8 mouse cellular contexts compared by ENCODE assay signal in genomic region chr9:110631191-110631590, GRCm38 (mm10). TPM values are rescaled to one million over a fixed set of nuclear protein-coding genes. Genes with fewer than 3 reads are reported as not detected.
A peak's percentile ranks its signal among the peaks of the same experiment; 100 is the strongest.
DNase-seq lines count a peak whose midpoint lies in the region; ATAC-seq and TF ChIP-seq lines count a peak whose summit lies in the region.

No protein-coding gene starts in this region.

- no peak for ATAC-seq in kidney, postnatal 0 days (replicated peaks; ENCODE audit: low FRiP score, low read depth)
- ATAC-seq in midbrain, embryonic 15.5 days (replicated peaks), result peak; percentile 19; the same call in 1 of the 2 replicates

- DNase-seq in adrenal gland, adult 18-20 months (ENCODE audit: low spot score in 2 of 2), result peak; percentile 45 to 76
- DNase-seq in adrenal gland, postnatal 4 days (ENCODE audit: low spot score in 2 of 2), result no peak
- peak; percentile 65 for DNase-seq in thymus, postnatal 14 days
- DNase-seq in thymus, adult 18-20 months, result no peak
- peak; percentile 81 for DNase-seq in forelimb bud, embryonic 11.5 days (ENCODE audit: low read depth, low spot score)
- DNase-seq in kidney, postnatal 0 days (ENCODE audit: low spot score), result peak; percentile 58
- DNase-seq in urinary bladder, postnatal 25 days (ENCODE audit: low spot score), result no peak

- H3K36me3 ChIP-seq in kidney, postnatal 0 days (ENCODE audit: insufficient read depth, low read length), result 0 out of 2 replicates have a peak, but pooled peaks cover 26% of the 10 kb centered on the region
- H3K36me3 ChIP-seq in midbrain, embryonic 15.5 days (replicated peaks), result no peaks in the 10 kb centered on the region

- no peak overlapping the region for H3K27ac ChIP-seq in kidney, postnatal 0 days
- no peak overlapping the region for H3K27ac ChIP-seq in midbrain, embryonic 15.5 days

- no peaks in the 10 kb centered on the region for H3K9me3 ChIP-seq in kidney, postnatal 0 days (replicated peaks; ENCODE audit: low read length)
- no peaks in the 10 kb centered on the region for H3K9me3 ChIP-seq in midbrain, embryonic 15.5 days

- TF ChIP-seq CTCF in kidney, postnatal 0 days (IDR thresholded peaks at IDR 0.05; ENCODE audit: low read depth), result peak; percentile 74

- no peaks in the 10 kb centered on the region for H3K27me3 ChIP-seq in kidney, postnatal 0 days (ENCODE audit: insufficient read depth, low read length)
- H3K27me3 ChIP-seq in midbrain, embryonic 15.5 days (replicated peaks), result peaks cover 20% of the 10 kb centered on the region

- no peak overlapping the region for H3K4me3 ChIP-seq in kidney, postnatal 0 days (replicated peaks; ENCODE audit: low read depth, low read length)
- H3K4me3 ChIP-seq in midbrain, embryonic 15.5 days, result peak overlapping the region; percentile 23

- H3K4me1 ChIP-seq in kidney, postnatal 0 days (replicated peaks; ENCODE audit: insufficient read depth, low read length), result no peaks in the 10 kb centered on the region
- peaks cover 15% of the 10 kb centered on the region for H3K4me1 ChIP-seq in midbrain, embryonic 15.5 days

- WGBS in kidney, postnatal 0 days, result 40% methylated on average over 10 of the region's 10 CpGs
- 13% methylated on average over 10 of the region's 10 CpGs for WGBS in midbrain, embryonic 15.5 days

- H3K9ac ChIP-seq in kidney, postnatal 0 days (ENCODE audit: low read depth, low read length), result no peak overlapping the region
- H3K9ac ChIP-seq in midbrain, embryonic 15.5 days, result no peak overlapping the region

- H3K4me2 ChIP-seq in kidney, postnatal 0 days (ENCODE audit: low read length), result 0 out of 2 replicates have a peak overlapping the region, but pooled peaks have one; percentile 1
- H3K4me2 ChIP-seq in midbrain, embryonic 15.5 days, result peak overlapping the region; percentile 48

RNA-seq across cellular contexts. Expression of gene Nradd, which starts 6.9 kb away (rescaled TPM):
- 10 to 100 TPM; 11.0 to 14.0 TPM for total RNA-seq in adrenal gland, adult 18-20 months (2021)
- 10 to 100 TPM; 16.0 to 17.9 TPM for total RNA-seq in adrenal gland, postnatal 4 days (2021)
- polyA plus RNA-seq in kidney, postnatal 0 days (2015; fragmentation: Nextera tagmentation; extraction: Ambion mirVana), result 42.3 and 45.7 TPM in 2 replicates
- 30.1 and 35.4 TPM in 2 replicates for polyA plus RNA-seq in midbrain, embryonic 15.5 days (2015; fragmentation: Nextera tagmentation; extraction: Ambion mirVana)

RNA-seq across cellular contexts. Expression of gene Nbeal2, which starts 22.8 kb away (rescaled TPM):
- total RNA-seq in adrenal gland, adult 18-20 months (2021), result 1 to 10 TPM; 8.5 to 9.8 TPM
- total RNA-seq in adrenal gland, postnatal 4 days (2021), result 10 to 100 TPM in 1 of 2 experiments, 1 to 10 TPM in 1; 8.9 to 11.8 TPM
- polyA plus RNA-seq in kidney, postnatal 0 days (2015; fragmentation: Nextera tagmentation; extraction: Ambion mirVana), result 2.9 and 3.9 TPM in 2 replicates
- 5.5 and 6.4 TPM in 2 replicates for polyA plus RNA-seq in midbrain, embryonic 15.5 days (2015; fragmentation: Nextera tagmentation; extraction: Ambion mirVana)

RNA-seq across cellular contexts. Expression of gene Ccdc12, which starts 25.1 kb away (rescaled TPM):
- total RNA-seq in adrenal gland, adult 18-20 months (2021), result 10 to 100 TPM; 49.6 to 52.2 TPM
- 10 to 100 TPM; 65.9 to 74.9 TPM for total RNA-seq in adrenal gland, postnatal 4 days (2021)
- 153 and 154 TPM in 2 replicates for polyA plus RNA-seq in kidney, postnatal 0 days (2015; fragmentation: Nextera tagmentation; extraction: Ambion mirVana)
- polyA plus RNA-seq in midbrain, embryonic 15.5 days (2015; fragmentation: Nextera tagmentation; extraction: Ambion mirVana), result 110 and 115 TPM in 2 replicates

Comparison
In these comparisons a context has a peak if more than half of its experiments do, and no peak if none do; other contexts are left out.
1. DNase-seq: peak in adrenal gland, adult 18-20 months (2 of 2), thymus, postnatal 14 days (single experiment), forelimb bud, embryonic 11.5 days (single experiment) and kidney, postnatal 0 days (single experiment); none in adrenal gland, postnatal 4 days (0 of 2), thymus, adult 18-20 months (0 of 2) and urinary bladder, postnatal 25 days (single experiment).